Mouse (Mus musculus) heart, adult 8-10 months (tissue): ENCODE results near the gene Chrd. TPM values are rescaled to one million over a fixed set of nuclear protein-coding genes. Genes with fewer than 3 reads are reported as not detected.

Source experiments
- DNase-seq: peaks from one replicate; pipeline ENCODE4 v3.0.0; 2022; ENCODE audit warnings: low spot score
- total RNA-seq, 4 experiments: library from RNA; stranded (reverse); gene quantifications; 2 replicates each; pipeline ENCODE4 v1.2.4; 2022

Chrd gene
- total RNA-seq, 4 experiments from 2014 or later = 1.4 to 3.3 (median 2.9) TPM

DNA sequence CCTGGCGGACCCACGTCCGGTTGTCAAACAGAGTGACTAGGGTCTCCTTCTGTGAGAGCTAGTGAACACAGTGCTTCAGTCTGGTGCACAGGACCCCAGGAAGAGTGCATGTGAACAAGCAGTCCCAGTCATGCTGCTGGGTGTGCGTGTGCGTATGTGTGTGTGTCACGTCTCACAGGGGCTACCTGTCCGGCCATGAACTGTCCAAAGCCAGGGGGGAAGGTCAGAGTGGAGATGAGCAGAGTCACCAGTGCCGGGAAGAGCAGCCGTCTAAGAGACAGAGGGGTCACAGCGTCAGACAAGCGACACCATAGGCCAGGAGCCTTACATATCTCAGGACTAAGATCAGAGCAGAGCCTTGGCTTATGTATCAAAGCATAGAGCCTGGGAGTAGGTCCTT is 22.6 kb upstream of the Chrd start:
- DNase-seq = no peak

DNA sequence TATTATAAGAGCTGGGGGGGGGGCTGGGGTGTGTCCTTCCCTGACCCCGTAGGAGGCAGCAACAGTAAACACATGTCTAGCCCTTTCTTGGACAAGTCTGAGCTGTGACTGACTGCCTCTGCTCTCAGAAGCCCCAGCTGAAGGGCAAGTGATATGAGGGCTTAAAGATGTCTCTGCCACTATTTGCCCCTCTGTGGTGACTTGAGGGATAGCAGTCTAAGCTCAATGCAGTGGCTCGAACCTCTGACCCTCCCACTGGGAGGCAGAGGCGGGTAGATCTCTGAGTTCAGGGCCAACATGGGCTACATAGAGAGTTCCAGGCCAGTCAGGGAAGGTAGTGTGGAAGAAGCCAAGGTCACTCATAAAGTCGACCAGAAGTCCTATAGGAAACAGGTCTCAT is 22.1 kb upstream of the Chrd start:
- no peak for DNase-seq

DNA sequence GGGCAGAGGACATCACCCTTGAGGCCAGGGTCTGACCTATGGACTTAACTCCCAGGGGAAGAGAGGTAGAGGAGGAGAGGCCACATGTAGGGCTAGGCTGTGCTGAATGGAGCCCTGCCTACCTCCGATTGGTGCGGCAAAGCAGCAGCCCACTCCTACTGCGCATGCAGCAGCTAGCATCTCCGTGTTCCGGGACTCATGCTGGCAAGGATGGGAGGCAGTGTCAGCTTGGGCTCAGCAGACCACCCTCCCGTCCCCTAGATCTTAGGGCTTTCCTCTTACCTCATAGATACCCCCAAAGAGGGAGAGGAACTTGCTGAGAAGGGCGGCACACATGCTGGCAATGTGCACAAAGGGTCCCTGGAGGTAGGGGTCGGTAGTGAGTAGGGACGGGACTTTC is 20.7 kb upstream of the Chrd start:
- no peak for DNase-seq

DNA sequence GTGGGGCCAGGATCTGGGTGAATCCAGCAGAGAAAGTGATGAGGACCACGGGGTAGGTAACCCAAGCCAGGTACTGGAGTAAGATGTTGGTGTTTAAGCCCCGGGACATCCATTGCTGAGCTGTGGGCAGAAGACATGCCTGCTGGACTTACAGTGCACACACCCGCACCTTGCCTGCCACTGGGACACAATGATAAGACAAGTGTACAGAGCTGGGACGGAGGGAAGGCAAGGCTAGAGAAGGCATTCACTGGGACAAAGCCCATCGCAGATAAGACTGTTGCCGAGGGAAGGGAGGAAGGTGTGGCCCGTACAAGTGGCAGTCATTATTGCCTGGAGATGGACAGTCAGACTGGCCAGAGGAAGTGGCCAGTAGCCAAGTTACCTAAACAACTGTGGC is 20.0 kb upstream of the Chrd start:
- no peak for DNase-seq

DNA sequence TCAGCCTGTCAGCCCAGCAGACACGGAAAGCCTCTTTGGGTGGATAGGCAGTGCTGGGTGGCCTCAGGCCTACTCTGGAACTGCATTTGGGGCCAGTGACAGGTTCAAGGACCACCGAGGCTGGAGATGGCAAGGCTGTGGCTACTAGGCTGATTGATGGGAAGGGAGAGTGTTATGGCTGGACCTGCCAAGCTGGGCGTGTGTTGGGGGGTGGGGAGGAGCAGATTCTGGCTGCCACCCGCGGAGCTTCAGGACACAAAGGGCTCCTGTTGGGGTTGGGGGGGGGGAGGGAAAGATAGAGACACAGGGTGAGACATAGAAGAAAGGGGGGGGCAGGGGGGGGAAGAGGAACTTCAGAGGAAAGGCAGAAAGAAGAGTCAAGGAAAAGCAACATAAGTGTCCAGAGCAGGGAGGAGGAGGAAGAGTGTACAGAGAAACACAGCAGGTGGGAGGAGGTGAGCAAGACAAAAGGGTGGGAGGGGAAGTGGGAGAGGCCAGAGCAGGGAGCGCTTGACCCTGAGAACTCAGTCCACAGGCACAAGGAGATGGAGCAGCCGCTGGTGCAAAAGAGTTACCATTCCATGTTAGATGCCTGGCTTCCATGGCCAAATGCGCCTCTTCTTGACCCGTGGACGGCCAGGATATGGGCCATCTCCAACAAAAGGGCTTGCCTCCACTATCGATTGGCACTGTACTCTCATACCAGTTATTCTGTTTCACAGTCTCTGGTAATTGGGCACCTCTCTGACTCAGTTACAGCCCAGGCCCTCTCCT is 18.4 kb upstream of the Chrd start:
- DNase-seq = no peak

DNA sequence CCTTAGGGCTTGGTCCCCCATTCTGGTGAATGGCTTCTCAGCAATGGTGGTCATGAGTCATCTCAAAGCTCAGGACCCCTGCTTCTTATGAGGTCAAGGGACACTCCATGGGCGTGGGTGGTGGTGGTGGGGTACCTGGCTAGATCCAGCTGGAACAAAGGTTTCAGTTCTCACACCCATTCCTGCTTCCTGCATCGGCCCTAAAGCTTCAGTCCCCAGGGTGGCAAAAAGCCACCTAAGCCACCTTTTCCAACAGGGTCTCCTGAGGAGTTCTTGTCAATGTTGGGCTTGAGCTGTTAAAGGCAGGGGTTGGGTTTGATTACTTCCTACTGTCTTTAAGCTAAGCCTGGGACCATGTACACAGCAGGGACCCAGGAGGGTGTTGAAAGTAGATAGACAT is 17.8 kb upstream of the Chrd start:
- DNase-seq = no peak

DNA sequence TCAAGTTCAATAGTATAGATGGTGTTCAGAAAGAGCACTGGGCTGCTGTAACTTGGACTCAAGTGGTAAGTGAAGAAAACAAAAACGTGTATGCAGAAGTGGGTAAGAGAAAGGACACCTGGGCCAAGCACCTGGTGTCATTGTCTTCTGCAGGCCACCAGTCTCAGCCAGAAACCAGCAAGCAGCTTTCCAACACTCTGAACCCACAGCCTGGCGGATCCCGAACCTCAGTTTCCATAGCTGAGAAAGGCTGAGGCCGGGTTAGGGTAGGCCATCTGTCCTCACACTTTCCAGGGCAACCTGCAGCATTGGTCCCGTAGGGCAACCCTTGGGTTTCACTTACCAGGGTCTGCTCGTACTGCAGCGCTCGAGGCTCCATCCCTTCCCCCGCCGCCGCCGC is 17.4 kb upstream of the Chrd start:
- no peak for DNase-seq

DNA sequence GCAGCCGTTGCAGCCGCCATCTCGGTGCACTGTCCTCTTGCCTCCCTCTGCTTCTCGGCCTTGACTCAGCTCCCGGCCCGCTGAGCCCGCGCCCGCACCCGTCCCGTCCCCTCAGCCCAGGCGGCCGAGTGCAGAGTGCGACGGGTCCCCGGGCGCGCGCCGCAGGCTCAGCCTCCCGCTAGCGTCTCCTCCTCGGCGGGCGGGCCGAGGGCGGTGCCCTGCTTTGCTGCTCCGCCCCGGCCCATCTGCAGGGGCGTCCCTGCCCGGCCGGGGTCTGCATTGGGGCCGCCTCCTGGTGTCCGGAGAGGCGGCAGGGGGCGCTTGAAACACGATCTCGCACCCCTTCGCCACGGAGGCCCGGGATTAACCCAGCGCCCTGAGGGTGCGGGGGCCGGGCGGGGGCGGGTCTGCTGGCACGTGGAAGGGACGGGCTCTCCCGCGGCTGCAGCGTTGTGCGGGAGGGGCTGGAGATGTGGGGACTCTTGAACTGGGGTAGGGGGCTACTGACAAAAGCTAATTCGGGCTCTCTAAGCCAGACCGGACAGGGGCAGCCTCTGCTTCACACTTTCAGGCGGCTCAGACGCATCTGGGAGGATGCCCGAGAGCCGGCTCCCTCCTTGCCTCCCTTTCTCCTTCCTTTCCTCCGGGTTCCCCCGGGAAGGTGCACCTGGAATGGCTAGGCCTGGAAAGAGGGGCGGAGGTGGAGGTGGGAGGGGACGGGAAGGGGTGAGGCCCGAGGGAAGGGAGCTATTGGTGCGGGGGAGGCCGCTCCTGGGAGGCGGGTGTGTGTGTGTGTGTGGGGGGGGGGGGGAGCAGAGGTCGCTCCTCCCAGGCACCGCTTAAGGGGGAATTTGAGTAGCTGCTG is 16.7 kb upstream of the Chrd start:
- DNase-seq = peak; percentile 67

DNA sequence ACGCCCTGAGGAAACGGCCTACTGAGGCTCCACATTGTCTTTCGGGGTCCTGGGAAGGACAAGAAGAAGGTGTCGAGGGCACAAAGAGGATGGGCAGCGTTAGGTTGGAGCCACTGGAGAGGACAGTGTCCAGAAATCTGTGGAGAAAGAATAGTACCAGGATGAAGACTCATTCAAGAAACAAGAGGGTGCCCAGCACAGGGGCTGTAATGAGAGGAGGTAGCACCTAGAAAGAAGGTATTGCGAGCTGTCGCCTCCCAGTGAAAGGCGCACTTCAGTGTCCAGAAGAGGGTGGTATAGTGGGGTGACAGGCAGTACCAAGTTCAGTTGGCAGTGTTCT is 16.1 kb upstream of the Chrd start:
- DNase-seq = no peak

DNA sequence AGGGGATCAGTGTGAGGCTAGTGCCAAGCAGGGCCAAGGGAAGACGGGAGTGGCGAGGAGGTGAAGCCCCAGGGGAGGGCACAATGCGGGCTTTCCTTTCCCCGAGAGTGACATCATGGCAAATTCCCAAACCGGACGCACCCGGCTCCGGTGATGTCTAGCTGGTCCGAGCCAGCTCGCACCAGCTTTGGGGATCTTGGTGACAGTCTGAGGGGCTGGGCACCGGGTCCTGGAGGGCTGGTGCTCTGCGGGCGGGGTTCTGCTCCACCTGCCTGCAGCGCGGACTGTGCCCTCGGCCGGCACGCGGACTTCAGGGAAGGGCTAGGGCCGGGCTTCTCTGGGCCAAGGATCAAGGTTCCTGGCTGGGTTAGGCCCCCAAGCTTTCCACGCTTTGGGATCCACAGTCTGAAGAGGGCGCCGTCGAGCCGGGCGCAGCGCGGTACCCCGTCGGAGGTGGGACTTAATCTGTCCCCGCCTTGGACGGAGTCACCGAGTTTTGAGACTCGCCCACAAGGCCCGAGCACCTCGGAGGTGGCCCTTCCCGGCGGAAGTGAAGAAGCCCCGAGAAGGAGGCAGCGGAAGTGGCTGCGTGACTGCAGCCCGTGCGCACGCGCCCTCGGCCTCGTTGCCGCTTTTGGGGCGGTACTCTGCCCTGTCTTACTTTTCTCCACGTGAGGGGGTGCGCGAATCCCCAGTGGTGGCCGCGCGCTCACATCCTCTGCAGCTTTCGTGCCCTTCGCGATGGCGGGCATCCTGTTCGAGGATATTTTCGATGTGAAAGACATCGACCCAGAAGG is 15.5 kb upstream of the Chrd start, which contains the start of the genes Polr2h and Clcn2:
Gene Polr2h, plus strand, starts transcription at position 485 of the 797 bp plus-strand sequence.
Gene Clcn2, minus strand, starts transcription at position 566 of the 797 bp plus-strand sequence.
- DNase-seq = peak; percentile 98

DNA sequence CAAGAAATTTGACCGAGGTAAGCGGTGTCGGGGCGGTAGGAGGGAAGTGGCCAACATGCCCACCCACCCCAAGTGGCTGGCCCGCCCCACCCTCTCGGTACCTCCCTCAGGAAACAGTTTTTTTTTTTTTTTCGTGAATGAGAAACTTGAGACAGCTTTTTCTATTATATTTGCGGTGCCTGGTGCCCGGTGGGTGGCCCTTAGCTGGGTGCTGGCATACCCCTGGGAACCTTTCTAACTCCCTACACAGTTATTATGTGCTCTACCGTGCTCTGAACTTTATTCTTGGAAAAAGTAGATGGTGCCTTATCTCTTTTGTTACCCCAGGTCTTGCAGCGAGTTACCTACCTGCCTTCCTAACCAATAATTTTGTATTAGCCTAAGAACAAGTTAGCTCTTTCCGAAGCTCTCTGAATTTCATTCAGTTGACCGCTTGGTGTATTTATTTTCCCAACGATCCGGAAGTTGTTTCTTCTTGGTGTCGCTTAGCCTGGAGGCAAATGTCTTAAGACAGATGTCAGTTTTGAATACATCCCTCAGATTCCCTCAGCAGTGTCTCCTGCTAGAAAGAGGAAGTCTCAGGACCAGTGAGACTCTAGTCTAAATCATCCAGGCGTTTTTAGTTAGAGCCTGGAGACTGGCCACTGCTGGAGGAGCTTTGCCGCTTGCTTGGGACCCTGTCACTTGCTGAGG is 14.8 kb upstream of the Chrd start:
- no peak for DNase-seq

DNA sequence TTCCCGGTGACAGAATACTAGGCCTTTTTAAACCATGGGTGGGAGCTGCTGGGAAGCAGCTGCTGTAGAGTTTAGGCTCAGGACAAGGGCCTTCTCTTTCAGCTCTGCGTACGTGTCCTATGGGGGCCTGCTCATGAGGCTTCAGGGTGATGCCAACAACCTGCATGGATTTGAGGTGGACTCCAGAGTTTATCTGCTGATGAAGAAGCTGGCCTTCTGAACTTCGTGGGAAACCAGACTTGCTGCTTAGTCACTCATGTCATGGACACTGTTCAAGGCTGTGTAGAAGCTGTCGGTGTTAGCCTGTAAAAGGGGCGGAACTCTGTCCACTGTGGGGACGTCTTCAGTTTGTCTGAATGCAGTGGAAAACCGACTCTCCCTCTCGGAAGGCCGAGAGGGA is 11.1 kb upstream of the Chrd start:
- DNase-seq = no peak

DNA sequence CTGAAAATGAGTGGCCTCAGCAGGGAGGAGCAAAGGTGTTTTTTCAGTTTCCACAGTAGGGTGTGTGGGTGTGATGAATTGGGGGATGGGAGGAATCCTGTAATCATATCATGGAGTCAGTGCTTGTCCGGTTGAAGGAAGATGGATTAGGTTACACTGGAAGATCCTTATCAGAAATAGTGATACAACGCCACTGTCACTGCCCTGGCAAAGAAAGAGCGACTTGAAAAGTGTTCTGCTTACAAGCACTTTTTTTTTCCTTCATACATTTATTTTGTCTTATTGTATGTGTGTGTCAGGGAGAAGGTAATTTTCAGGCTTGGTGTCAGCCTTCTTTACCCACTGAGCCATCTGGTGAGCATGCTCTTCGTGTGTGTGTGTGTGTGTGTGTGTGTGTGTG is 10.2 kb upstream of the Chrd start:
- DNase-seq = no peak

DNA sequence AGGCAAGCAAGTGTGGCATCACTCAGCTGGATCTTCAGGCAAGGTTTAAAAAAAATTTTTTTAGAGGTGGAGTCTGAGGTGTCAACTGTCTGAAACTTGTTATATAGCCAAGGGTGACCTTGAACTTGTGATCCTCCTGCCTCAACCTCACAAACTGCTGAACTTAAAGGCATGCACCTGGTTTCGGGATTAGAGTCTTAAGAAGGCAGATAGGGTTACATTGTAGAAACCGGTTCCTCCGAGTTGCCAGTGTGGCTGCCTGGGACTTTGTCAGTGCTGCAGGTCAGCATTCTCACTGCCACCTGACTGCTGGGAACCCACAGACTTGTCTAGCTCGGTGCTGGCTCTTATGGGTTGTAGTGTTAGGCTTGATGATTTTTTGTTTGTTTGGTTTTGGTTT is 9.7 kb upstream of the Chrd start:
- no peak for DNase-seq

DNA sequence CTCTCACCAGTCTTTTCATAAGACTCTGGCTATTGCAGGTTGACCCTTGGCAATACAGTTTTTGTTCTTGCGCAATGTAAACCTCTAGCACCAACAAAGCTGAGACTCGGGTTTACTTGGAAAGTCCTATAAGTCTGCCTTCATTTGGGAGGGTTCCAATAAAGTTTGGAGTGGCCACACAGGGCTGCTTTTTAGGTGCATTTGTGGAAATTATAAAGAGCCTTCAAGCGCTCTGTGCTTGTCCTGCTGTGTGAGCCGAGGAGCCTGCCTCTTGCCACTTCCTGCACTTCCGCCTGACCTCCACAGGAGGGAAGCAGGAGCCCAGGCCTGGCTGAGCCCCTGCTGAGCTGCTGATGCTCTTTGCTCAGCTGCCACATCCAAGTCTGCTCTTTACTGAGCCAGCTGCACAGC is 8.6 kb upstream of the Chrd start:
- peak; percentile 44 for DNase-seq

DNA sequence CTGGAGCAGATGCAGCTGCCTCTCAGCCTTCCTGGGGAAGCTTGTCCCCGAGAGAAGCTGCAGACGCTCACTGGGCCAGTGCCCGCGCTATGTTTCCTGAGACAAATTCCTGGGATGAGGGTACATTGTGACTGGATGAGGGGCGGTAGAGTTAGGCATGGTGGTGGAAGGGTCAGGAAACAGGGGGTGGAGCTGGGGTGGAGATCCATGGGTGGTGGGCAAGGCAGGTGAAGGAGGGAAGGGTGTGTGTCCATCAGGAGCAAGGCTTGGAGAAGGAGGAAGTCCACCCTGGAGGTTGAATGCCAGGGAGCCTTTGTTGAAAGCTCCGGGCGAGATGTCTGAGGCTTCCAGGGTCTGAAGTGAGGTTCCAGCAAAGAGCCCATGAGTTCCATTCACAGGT is 7.6 kb upstream of the Chrd start:
- no peak for DNase-seq

DNA sequence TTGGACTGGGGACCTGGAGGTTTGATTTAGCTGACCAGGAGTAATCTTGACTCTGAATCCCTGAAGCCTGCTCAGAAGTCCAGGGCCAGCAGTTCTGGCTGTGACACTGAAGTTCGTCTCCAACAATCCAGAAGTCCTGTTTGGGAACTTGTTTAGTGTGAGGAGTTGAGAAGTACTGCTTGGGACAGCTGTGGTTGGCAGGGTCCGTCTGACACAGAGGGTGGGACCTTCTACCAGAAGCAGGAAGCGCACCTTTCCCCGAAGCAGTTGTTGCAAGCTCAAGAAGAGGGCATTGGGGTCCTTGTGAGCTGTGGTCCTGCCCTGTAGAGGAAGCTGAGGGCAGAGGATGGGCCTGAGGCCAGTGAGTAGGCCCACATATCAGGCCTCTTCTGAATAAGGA is 7.2 kb upstream of the Chrd start:
- no peak for DNase-seq

DNA sequence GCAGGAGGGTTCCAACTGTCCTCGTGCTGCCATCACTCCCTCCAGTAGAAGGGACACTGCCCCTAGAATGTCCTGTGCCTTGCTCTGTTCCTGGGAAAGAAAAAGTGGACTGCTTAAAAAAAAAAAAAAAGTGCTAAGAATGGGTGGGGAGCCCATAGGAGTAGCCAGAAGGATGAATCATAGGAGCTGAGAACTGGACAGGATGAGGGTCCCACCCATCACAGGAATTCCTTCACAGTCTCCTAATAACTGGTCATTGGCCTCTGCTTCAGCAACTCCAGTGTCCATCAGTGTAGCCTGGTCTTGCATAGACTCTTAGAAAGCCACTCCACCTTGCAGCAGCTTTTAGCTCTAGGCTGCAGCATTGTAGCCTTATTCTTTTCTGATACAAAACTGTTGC is 6.5 kb upstream of the Chrd start:
- DNase-seq = no peak

DNA sequence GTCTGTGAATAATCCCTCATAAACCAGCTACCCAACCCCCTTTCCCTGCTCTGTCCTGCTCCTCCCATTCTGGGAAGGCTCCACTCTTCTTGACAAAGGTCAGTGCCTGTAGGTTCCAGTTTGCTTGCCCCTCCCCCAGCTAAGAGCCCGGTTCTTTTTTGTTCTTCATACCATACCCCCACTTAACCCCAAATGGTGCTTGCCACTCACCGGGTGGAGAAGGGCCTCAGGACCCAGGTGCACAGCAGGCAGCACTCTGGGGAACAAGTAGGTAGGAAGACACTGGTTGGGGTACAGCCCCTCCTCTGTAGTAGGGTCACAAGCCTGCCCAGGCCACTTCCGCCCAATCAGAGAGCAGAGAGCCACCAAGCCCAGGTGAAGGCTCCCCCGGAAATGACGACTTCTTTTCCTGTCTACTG is 2.6 kb upstream of the Chrd start:
- DNase-seq = no peak

DNA sequence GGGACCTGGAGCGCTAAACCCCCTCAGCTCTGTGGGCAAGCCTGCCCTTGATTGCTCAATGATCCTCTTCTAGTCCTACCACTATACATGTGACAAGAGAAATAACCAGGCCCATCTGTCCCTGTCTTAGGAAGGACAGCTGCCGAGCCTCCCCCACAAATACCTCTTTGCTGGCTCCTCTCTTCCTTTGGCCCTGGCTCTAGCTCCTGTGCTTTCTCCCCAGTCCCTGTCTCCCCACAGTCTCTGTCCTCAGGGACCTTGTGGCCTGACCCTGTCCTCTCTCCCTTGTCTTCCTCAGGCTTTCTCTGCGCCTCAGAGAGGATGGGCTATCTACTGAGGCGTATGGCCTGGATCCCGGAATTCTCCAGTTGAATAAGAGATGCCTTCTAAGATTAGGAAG is 1.2 kb upstream of the Chrd start:
- no peak for DNase-seq

DNA sequence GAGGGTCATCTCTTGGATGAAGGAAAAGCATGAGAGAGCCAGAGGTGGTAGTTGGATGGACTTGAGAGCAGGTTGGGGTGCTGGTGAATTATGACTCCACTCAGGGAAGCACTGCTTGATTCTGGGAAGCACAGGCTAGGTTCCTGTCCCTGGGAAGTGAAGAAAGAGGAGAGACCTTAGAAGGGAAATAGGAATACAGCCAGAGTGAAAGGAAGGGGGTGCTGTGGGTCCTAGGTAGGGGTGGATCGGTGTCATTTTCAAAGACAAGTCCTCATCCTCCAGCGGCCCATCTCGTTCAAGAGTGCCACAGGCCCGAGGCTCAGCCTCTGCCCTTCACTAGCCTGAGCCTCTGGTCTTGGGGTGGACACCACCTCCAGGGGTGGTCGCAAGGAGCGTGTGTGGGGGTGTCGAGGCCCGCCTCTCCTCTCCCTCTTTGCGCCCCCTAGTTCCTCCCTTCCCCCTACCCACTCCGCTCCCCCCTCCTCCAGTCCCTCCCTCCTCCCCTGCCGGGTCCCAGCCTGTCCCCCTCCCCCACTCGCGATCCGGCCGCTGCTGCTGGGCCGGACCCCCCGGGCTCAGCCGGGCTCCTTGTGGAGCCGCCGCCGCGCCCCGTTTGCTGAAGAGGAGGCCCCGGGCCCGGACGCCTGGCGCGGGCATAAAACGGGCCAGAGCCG is 539 bp upstream of the Chrd start:
- no peak for DNase-seq
